Mouse (Mus musculus) heart, postnatal 10 days (tissue): ENCODE results near the gene Mlxipl. TPM values are rescaled to one million over a fixed set of nuclear protein-coding genes. Genes with fewer than 3 reads are reported as not detected.
A peak's percentile ranks its signal among the peaks of the same experiment; 100 is the strongest.
"Not testable (repeated sequence)": the region's sequence is repeated elsewhere in the genome, so short reads cannot be mapped to it uniquely, and the experiment has no call there.

Source experiments
- DNase-seq, 2 experiments: peaks; one replicate each; pipeline ENCODE4 v3.0.0; 2021
- intact Hi-C: fragments of 180-260 bp; cut with DNase I; formaldehyde crosslinking; loops from one replicate; pipeline ENCODE4 v1.15.1; 2025
- total RNA-seq, 2 experiments: library from RNA; stranded (reverse); gene quantifications; 2 replicates each; pipeline ENCODE4 v1.2.3; 2021

Mlxipl gene
- 10 to 100 TPM; 12.2 to 15.9 TPM for total RNA-seq

DNA sequence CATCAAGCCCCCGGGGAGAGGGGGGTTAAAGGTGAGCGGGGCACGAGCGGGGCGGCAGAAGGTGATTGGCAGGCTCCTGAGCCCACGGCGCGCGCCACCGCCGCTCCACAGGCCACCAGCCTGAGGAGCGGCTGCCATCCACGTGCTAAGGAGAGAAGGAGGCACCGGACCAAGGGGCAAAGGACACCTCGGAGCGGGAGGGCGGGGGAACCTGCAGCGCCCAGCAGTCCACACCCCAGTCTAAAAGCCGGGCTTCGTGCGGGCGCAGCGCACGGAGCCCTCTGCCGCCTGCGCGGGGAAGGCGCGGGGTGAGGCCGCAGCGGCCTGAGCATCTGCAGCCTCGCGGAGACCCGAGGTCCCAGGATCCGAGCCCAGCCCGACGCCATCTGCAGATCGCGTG lies at the start of gene Mlxipl:
Gene Mlxipl (plus strand): TSS at position 238 of the 400 bp plus-strand sequence.
- intact Hi-C loops, result no loop called here
- DNase-seq, result no peak

DNA sequence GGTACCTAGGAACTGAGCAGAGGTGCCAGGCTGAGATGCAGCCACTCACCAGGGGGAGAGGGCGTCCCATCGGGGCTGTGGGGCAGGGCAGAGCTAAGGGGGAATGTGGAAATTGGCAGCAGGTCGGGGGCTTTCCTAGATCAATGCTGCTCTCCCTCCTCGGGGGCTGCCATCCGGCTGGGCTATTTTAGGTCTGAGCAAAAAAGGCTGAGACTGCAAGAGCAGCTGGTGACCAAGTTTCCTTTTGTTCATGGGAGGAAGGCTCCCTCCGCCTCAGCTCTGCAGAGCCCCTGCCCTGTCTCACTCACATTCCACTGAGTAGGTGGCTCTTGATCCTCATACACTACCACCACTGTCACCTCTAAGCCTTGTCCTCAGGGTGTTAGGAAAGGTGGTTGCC lies 49.6 kb upstream of the Mlxipl start:
- intact Hi-C loops, result no loop called here
- no peak for DNase-seq

DNA sequence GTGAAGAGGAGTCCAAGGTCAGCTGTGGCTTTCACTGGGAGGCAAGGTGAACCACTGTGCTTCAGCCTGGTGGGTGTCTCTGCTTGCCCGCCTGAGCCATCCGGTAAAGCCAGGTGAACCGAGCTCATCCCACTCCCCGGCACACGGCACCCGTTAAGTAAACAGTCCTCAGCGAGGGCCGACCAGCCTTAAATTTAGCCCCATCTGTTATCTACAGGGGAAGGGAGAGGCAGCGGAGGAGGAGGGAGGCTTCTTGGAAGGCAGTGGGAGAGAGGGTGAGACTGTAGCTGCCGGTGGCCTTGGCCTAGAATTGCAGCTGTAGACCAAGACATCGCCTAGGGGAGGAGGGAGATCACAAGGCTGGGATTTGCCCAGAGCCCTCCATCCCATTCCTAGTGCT lies 48.9 kb upstream of the Mlxipl start:
- intact Hi-C loops, result no loop called here
- no peak for DNase-seq

DNA sequence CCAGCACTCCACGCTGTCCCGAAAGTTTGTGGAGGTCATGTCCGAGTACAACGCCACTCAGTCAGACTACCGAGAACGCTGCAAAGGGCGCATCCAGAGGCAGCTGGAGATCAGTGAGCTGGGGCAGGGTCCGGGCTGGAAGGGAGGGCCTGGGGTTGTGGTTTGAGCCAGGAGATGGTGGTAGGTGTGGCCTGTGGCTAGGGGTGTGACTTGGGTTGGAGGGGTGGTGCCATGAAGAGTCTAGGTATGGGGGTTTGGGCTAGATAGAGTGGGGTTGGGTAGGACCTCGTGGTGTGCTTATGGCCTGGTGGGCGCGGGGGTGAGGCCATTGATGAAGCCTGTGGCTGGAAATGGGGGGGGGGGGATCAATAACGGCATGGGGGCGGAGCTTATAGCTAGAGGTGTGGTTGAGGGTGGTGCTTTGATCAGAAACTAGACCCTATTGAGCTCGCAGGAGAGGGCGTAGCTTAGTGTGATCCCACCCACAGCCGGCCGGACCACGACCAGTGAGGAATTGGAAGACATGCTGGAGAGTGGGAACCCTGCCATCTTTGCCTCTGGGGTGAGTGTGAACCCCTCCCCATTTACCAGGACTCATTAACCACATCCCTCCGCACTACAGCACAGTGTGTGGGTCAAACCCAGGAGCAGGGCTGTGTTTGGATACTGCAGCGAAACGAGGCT lies 47.4 kb upstream of the Mlxipl start:
- intact Hi-C loops, result no loop called here

DNA sequence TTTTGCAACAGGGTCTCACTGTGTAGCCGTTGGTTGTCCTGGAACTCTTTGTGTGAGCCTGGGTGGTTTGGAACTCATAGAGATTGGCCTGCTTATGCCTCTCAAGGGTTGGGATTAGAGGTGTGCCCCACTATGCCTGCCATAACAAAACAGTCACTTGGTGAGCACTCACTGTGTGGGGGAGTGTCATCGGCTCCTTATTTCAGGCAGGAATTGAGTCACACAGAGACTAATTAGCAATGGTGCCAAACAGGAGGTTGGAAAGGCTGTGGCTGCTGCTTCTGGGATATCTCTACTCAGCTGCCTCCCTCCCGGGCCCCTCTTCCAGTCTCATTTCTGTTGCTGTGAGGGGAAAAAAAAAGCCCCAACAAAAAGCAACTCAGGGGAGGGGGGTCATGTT lies 45.1 kb upstream of the Mlxipl start:
- intact Hi-C loops, result no loop called here
- DNase-seq, result no peak

More for the DNA sequence above, 47.4 kb upstream of the Mlxipl start:
- DNase-seq, result no peak

DNA sequence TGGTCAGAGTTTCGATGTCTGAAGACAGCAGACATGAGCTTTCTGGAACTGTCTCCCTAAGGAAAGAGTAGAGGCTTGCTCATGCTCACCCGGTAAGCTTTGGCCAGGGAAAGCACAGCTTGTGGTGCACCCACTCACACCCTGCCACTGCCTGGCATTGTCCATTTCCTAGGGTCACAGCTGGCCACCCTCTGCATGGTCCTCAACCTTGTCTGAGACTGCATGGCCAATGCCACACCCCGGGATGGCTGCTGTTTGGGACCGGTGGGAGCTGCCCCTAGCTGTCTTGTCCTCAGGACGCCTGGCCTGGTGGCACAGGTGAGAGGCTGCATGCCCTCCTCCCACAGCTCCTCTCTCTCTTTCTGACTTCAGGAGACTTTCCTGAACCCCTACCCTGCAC lies 41.2 kb upstream of the Mlxipl start:
- DNase-seq, result no peak
- intact Hi-C loops, result no loop called here

DNA sequence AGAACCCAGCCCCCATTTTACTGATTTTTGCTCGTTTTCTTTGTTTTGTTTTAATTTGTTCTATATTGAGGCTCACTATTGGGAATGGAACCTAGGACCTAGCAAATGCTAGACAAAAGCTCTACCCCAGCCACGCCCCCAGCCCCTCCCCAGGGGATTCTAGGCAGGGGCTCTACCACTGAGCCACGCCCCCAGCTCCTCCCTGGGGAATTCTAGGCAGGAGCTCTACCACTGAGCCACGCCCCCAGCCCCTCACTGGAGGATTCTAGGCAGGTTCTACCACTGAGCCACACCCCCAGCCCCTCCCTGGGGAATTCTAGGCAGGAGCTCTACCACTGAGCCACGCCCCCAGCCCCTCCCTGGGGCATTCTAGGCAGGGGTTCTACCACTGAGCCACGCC lies 40.4 kb upstream of the Mlxipl start:
- intact Hi-C loops, DNase-seq: not testable (repeated sequence)

DNA sequence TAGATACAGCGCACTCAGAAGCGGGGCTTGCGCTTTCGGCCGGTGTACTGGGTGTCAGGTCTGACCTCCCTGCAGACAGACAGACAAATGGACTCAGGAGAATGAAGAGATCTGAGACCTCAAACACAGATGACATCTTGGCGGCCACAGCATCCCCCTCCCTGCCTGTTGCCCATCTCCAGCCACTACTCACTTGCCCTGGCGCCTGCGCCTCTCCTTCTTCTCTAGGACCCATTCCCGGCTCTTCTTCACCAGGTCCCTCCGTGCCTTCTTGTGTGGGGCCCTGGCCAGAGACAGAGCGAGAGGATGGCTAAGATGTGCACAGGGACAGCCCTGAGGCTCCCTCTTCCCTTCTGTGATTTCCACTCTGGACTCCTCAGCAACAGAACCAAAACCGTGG lies 36.3 kb upstream of the Mlxipl start:
- intact Hi-C loops, result no loop called here
- DNase-seq, result no peak

DNA sequence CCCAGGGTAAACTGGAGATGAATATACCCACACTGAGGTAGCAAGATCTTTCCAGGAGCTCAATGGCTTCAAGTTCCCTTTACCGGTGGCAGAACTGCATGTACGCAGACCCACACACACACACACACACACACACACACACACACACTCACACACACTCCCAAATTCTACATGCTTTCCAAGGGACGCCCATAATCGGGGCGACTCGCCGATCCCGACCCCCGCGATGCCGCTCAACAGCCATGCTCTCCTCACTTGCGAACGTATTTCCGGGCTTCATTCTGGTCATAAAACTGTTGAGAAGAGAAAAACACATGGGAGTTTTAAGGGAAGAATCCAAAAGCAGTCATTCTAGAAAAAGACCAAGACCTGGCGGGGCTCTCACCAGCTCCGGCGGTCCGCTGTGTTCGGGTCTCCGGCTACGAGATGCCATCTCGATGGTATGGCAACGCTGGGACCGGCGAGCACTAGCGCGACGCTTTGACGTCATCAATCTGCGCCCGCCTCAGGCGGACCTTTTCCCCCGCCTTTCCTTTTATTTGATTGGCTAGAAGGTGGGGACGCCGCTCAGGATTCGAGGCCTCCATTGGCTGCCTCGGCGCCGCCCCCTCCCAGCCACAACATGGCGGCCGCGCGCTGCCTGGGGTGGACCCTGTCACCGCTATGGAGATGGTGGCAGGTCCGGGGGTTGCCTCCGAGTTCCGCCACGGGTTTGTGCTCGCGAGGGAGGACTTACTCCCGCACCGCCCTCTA lies 25.9 kb upstream of the Mlxipl start, which contains the start of gene Dnajc30:
Gene Dnajc30 (plus strand): TSS at position 574 of the 753 bp plus-strand sequence.
- DNase-seq, result peak; percentile 97
- intact Hi-C loops, result loop anchor here (2.0 kb wide), 1 partner anchor 49 kb away; no protein-coding TSS in a partner anchor

DNA sequence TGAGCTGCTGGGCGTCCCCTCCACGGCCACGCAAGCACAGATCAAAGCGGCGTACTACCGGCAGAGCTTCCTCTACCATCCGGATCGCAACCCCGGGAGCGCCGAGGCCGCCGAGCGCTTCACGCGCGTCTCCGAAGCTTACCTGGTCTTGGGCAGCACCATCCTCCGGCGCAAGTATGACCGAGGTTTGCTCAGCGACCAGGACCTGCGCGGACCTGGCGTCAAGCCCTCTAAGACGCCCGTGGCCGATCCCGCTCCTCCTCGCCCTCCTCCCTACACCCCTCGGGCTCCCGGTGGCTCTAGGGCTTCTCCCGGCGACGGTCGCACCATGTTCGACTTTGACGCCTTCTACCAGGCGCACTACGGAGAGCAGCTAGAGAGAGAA lies 25.3 kb upstream of the Mlxipl start:
- no peak for DNase-seq
- intact Hi-C loops, result loop anchor here (2.0 kb wide), 1 partner anchor 50 kb away; no protein-coding TSS in a partner anchor

DNA sequence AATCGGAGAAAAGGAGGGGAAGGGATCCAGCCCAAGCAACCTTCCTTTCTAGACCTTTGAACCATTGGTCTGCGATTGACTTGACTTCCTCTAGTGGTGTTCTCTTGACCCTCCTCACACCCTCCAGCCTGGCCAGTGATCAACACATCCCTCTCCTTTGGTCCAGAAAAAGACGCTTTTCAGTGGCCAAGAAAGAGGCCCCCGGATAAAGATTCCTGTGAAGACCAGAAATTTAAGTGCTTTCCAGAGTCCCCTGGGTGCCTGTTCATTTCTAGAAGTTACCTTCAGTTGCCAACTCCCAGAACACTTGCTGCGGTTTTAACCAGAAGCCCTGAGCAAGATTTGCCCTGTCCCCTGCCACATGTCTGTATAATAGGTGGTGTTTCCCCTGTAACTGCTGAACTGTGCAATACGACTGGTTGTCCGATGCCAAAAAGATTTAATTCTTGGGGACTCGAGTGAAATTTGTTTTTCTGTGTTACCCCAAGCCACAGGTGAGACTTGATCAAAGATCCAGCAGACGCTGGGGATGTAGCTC lies 24.7 kb upstream of the Mlxipl start, which contains the start of gene Bud23:
Gene Bud23 (minus strand): TSS at position 51 of the 538 bp plus-strand sequence.
- intact Hi-C loops, result loop anchor here (2.0 kb wide), 1 partner anchor 50 kb away; no protein-coding TSS in a partner anchor

DNA sequence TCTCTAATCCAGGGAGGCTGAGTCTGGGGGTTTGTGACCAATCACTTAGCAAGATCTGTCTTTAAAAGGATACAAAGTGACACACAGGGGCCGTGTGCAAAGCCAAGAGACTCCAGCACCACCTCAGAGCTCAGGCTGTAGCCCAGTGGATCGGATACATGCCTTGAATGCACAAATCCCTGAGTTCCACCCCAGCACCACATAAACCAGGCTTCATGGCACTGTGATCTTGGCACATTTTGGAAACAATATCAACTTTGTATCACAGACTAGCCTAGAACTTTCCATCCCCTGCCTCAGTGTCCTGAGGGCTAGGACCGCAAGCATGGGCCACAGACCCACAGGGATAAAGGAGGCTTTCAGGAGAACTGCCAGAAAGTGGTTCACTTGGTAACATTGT lies 23.7 kb upstream of the Mlxipl start:
- no peak for DNase-seq
- intact Hi-C loops, result no loop called here

More for the DNA sequence above, 24.7 kb upstream of the Mlxipl start, which contains the start of gene Bud23:
- DNase-seq, result not testable (repeated sequence)

DNA sequence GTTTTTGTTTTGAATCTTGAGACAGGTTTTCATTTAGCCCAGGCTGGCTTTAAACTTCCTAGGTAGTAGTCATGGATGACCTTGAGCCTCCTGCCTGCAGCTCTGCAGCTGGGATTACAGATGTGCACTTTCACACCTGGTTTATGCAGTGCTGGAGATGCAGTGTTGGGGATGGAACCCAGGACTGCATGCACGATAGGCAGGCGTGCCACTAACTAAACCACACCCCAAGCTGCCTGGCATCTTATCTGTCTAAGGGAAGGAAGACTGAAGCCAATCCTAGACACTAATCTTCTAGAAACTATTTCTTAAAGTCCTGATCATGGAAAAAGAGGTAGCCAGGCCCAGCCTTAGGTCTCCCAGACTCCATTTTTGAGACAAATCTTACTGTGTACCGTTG lies 19.2 kb upstream of the Mlxipl start:
- intact Hi-C loops, result no loop called here
- DNase-seq, result no peak

DNA sequence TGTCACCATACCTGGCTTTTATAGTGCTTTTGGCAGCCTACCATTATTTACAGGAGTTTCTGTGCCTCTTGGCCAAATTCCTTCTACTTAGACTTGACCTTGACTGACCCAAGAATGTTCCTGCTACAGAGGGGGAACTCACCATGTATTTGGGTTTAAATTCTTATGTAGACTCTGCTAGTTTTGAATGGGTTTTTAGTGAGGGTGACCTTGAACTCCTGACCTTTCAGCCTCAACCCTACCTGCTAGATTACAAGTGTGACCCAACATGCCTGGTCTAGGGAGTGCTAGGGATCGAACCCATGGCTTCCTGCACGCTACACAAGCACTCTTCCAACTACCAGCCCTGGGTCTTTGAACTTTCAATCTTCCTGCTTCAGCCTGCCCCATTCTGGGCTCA lies 17.6 kb upstream of the Mlxipl start:
- intact Hi-C loops, result no loop called here
- DNase-seq, result no peak

DNA sequence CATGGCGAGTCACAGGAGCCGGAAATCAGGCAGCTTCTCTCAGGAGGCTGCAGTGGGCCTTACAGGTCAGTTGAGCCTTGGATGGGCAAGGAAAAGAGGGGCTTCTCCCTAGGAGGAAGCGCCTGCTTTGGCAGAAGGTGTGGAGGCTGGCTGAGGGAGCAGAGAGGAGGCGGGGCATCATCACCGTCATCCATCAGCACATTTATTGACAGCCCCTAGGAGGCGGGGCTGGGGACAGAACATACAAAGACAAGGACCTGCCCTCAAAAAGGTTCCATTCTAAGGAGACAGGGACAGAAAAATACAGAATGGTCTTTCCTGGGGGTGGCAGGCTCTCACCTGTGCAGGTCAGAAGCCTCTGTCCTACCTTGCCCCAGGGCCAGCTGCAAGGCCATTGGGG lies 17.0 kb upstream of the Mlxipl start:
- intact Hi-C loops, result no loop called here

DNA sequence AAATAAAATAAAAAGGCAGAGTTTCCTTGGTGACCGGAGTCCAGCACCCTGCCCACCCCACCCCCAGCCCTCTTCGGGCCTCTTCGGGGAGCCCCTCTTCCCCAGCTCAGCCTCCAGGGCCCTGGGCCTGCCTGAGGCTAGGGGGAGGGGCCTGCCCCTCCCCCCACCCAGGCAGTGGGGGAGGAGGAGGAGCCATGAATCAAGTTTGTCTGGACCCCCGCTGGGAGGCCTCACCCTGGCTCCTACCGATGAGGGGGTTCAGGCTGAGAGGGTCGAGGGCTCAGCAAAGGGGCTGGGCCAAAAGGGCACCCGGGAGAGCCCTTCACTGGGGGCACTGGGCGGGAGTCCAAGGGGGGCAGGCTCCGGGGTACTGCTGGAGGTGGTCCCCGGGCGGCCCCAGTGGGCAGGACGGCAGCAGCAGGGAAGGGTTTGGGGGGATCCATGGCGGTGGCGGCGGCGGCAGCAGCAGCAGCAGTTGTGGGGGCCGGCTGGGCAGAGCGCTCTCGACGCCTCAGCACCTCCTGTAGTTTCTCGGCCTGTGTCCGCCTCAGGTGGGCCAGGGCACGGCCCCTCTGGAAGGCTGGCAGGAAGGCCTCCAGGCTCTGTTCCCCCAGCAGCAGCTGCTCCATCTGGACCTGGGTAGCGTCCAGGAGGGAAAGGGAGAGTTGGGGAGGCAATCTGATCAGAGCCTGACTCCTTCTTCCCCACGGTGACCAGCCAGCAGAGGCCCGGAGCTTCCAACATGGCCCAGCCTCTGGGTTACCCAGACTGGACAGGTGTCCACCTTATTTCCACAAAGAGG lies 16.1 kb upstream of the Mlxipl start:
- no peak for DNase-seq
- intact Hi-C loops, result no loop called here

More for the DNA sequence above, 17.0 kb upstream of the Mlxipl start:
- no peak for DNase-seq

DNA sequence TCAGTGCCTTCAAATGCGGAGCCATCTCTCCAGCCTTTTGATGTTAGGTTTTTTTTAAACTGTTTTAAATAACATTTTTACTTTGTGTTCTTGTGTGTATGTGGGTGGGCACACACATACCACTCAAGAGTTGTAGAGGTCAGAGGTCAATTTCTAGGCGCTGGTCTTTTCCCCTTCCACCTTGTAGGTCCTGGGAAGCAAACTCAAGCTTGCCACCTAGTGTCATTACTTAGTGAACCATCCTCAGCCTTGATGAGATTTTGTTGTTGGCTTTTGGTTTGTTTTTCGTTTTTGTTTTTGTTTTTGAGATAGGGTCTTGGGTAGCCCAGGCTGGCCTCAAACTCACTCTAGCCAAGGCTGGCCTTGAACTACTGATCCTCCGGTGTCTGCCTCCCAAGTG lies 14.0 kb upstream of the Mlxipl start:
- intact Hi-C loops, result loop anchor here (2.0 kb wide), 1 partner anchor 61 kb away; no protein-coding TSS in a partner anchor
- DNase-seq, result no peak

DNA sequence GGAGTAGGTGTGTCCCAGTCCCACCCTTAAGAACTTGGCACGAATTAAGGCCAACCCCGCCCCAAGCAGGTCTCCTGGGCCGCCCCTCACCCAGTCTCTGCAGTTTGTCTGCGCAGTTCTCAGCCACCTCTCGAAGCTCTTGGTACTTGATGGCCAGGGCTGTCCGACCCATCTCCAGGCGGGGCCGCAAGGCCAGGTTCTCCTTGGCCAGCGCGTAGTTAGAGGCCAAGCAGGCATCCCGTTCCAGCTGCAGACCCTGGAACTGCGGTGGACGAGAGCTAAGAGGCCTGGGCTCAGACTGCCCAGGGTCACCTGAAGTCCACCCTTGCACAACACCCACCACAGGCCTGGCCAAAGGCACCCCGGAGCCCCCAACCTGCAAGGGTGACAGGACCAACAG lies 13.3 kb upstream of the Mlxipl start:
- intact Hi-C loops, result loop anchor here (2.0 kb wide), 1 partner anchor 62 kb away; no protein-coding TSS in a partner anchor
- no peak for DNase-seq

DNA sequence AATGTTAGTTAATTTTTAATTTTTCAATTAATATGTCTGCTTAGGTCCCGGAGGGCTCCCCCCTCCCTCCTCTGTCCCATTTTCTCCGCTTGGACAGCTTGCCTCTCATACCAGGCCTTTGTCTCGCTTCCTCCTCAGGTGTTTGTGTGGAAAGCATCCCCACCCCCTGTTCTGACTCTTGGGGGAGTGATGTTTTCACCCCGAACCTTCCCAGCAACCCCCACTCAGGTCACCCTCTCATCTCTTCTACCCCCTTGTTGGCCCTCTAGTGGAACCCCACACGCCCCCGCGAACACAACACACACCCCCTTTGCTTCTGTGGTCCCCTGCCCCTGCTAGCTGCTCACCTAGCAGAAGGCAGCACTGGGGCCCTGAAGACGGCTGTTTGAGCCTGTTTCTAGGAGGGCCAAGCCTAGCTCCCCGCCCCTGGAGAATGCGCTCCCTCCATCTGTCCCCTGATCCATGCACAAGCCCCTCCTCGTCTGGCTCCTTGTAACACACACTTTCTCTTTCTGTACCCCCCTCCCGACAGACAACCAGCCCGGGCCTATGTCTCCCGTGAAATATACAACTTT lies 12.7 kb upstream of the Mlxipl start:
- DNase-seq, result peak; percentile 14 to 43
- intact Hi-C loops, result loop anchor here (2.0 kb wide), 1 partner anchor 62 kb away; no protein-coding TSS in a partner anchor
